ENCODE assay signal across 24 mouse cellular contexts in the genomic region with DNA sequence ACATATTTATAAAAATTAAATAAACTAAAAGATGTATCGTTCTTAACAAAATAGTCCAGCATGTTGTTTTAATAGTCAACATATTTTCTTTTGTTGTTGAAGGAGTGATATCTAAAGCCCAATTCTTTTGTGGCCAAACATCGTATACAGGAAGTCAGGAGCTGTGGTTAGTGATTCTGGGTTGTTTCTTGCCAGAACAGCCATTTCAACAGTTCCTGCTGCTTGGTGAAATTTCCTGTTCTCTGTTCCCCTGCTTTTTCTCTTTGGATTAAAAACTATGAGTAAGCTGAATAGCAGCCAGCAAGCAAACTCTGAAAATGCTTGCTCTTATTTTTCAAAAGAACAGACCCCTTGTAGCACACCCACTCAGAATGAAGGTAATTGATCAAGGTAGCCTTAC.
DNase-seq lines count a peak whose midpoint lies in the region; ATAC-seq and TF ChIP-seq lines count a peak whose summit lies in the region.
"Had no signal": no experiment of that assay in that cellular context is flagged by ENCODE, and none has a peak within 500 bp of the region (broad histone marks: within the 10 kb centered on the region; RNA-seq: fewer than 3 reads in every experiment).

No protein-coding gene starts in this region.

- H3K27me3 ChIP-seq in liver, adult 2 months (ENCODE audit: control insufficient read depth, insufficient read depth, low read length): no peaks in the 10 kb centered on the region
- H3K27me3 ChIP-seq in liver, embryonic 11.5 days (replicated peaks; ENCODE audit: control insufficient read depth, insufficient read depth, low read length): no peaks in the 10 kb centered on the region
- no peaks in the 10 kb centered on the region for H3K27me3 ChIP-seq in forebrain, embryonic 10.5 days (ENCODE audit: poor library complexity, severe bottlenecking)
- H3K27me3 ChIP-seq: kidney, embryonic 15.5 days; limb, embryonic 12.5 days; liver, embryonic 15.5 days; neural tube, embryonic 13.5 days had no signal

- no peaks in the 10 kb centered on the region for H3K79me2 ChIP-seq in liver, adult 2 months (ENCODE audit: control insufficient read depth, insufficient read depth, low read length)

- WGBS in liver, adult 2 months: 68% methylated on average over 2 of the region's 2 CpGs
- 50% methylated on average over 2 of the region's 2 CpGs for WGBS in liver, embryonic 11.5 days
- 86% methylated on average over 2 of the region's 2 CpGs for WGBS in forebrain, embryonic 10.5 days

- no peak for TF ChIP-seq CTCF in liver, adult 2 months (IDR thresholded peaks at IDR 0.05; ENCODE audit: low read depth, low read length)
- no peak for TF ChIP-seq CTCF in bone marrow macrophage, adult 2 months (IDR thresholded peaks at IDR 0.05; ENCODE audit: low read depth, low read length)

- no peak for ATAC-seq in liver, embryonic 11.5 days (replicated peaks; ENCODE audit: low FRiP score)
- peak; percentile 71 for ATAC-seq in common myeloid progenitor, adult 5-6 weeks (replicated peaks; ENCODE audit: low read depth, poor library complexity, severe bottlenecking)
- peak; percentile 54; the same call in 1 of the 2 replicates for ATAC-seq in monocyte, adult 5-6 weeks (replicated peaks; ENCODE audit: insufficient number of reproducible peaks, low FRiP score, low TSS enrichment, poor library complexity, severe bottlenecking)
- ATAC-seq: forebrain, postnatal 0 days; hindbrain, postnatal 0 days; intestine, postnatal 0 days had no signal

- intact Hi-C loops in gastrocnemius, postnatal 36 days (cut with DNase I): no loop called here

- H3K4me2 ChIP-seq in liver, embryonic 11.5 days: no peak overlapping the region
- H3K4me2 ChIP-seq: kidney, embryonic 15.5 days; limb, embryonic 12.5 days; liver, embryonic 15.5 days; midbrain, embryonic 11.5 days; neural tube, embryonic 13.5 days had no signal

- H3K36me3 ChIP-seq in liver, adult 2 months (ENCODE audit: control insufficient read depth, insufficient read depth, low read length): no peaks in the 10 kb centered on the region
- no peaks in the 10 kb centered on the region for H3K36me3 ChIP-seq in liver, embryonic 11.5 days (ENCODE audit: control insufficient read depth, insufficient read depth, low read length)
- H3K36me3 ChIP-seq in forebrain, embryonic 10.5 days (replicated peaks): no peaks in the 10 kb centered on the region
- H3K36me3 ChIP-seq: hindbrain, embryonic 10.5 days; kidney, embryonic 15.5 days; limb, embryonic 12.5 days; liver, embryonic 15.5 days; neural tube, embryonic 13.5 days had no signal

- H3K9ac ChIP-seq in liver, adult 2 months (ENCODE audit: low read depth, low read length): no peak overlapping the region
- no peak overlapping the region for H3K9ac ChIP-seq in liver, embryonic 11.5 days (ENCODE audit: low read depth, low read length)
- H3K9ac ChIP-seq: forebrain, postnatal 0 days; kidney, embryonic 15.5 days; limb, embryonic 12.5 days; liver, embryonic 15.5 days; neural tube, embryonic 13.5 days had no signal

- no peaks in the 10 kb centered on the region for H3K4me1 ChIP-seq in liver, adult 2 months (ENCODE audit: control insufficient read depth, insufficient read depth, low read length)
- no peaks in the 10 kb centered on the region for H3K4me1 ChIP-seq in liver, embryonic 11.5 days (replicated peaks; ENCODE audit: control insufficient read depth, insufficient read depth, low read length)
- peaks cover 17% of the 10 kb centered on the region for H3K4me1 ChIP-seq in bone marrow macrophage, adult 2 months (ENCODE audit: control insufficient read depth, insufficient read depth, low read length)
- H3K4me1 ChIP-seq in forebrain, embryonic 10.5 days: no peaks in the 10 kb centered on the region
- H3K4me1 ChIP-seq: hindbrain, embryonic 10.5 days; kidney, embryonic 15.5 days; liver, embryonic 15.5 days; neural tube, embryonic 13.5 days had no signal

- no peak for TF ChIP-seq POLR2A in liver, adult 2 months (IDR thresholded peaks at IDR 0.05; ENCODE audit: extremely low read depth, insufficient read depth, low read length)
- no peak for TF ChIP-seq POLR2A in bone marrow macrophage, adult 2 months (IDR thresholded peaks at IDR 0.05; ENCODE audit: borderline replicate concordance, low read depth, low read length)

- no peak overlapping the region for H3K4me3 ChIP-seq in liver, adult 2 months (ENCODE audit: insufficient read depth, low read depth, low read length)
- H3K4me3 ChIP-seq in liver, embryonic 11.5 days (ENCODE audit: low read depth, low read length): no peak overlapping the region
- no peak overlapping the region for H3K4me3 ChIP-seq in bone marrow macrophage, adult 2 months (ENCODE audit: insufficient read depth, low read length)
- no peak overlapping the region for H3K4me3 ChIP-seq in forebrain, embryonic 10.5 days
- H3K4me3 ChIP-seq: hindbrain, embryonic 10.5 days; kidney, embryonic 15.5 days; left cerebral cortex, adult 2 months; limb, embryonic 12.5 days; liver, embryonic 15.5 days; neural tube, embryonic 13.5 days had no signal

- H3K27ac ChIP-seq in liver, adult 2 months (replicated peaks; ENCODE audit: insufficient read depth, low read depth, low read length): no peak overlapping the region
- no peak overlapping the region for H3K27ac ChIP-seq in liver, embryonic 11.5 days (ENCODE audit: low read depth, low read length)
- peak overlapping the region; percentile 87 for H3K27ac ChIP-seq in bone marrow macrophage, adult 2 months (ENCODE audit: insufficient read depth, low read depth, low read length)
- H3K27ac ChIP-seq in forebrain, embryonic 10.5 days: no peak overlapping the region
- H3K27ac ChIP-seq: hindbrain, embryonic 10.5 days; hindbrain, postnatal 0 days; kidney, embryonic 15.5 days; left cerebral cortex, adult 2 months; limb, embryonic 12.5 days; liver, embryonic 15.5 days; neural tube, embryonic 13.5 days had no signal

- no peaks in the 10 kb centered on the region for H3K9me3 ChIP-seq in liver, embryonic 11.5 days (ENCODE audit: control insufficient read depth, low read length)
- H3K9me3 ChIP-seq in forebrain, embryonic 10.5 days: no peaks in the 10 kb centered on the region
- H3K9me3 ChIP-seq: hindbrain, embryonic 10.5 days; kidney, embryonic 15.5 days; limb, embryonic 12.5 days; liver, embryonic 15.5 days; neural tube, embryonic 13.5 days had no signal

- DNase-seq in liver, adult 2 months (ENCODE audit: extremely low read depth, low read depth, low spot score): peak; percentile 5
- no peak for DNase-seq in liver, embryonic 11.5 days (ENCODE audit: low spot score)
- no peak for DNase-seq in forebrain, embryonic 10.5 days (ENCODE audit: extremely low spot score, low spot score)
- DNase-seq in gastrocnemius, postnatal 36 days: no peak
- DNase-seq: adrenal gland, adult 2 months; cerebellum, adult 9-11 months; embryo, embryonic 11 days; forebrain, postnatal 0 days; kidney, postnatal 4 days; layer of hippocampus, adult 9-11 months; lung, postnatal 14 days; spleen, adult 18-20 months had no signal
